Mouse (Mus musculus): ENCODE measurements around the gene Galnt12. TPM values are rescaled to one million over a fixed set of nuclear protein-coding genes. Genes with fewer than 3 reads are reported as not detected.

Galnt12 gene
- polyA plus RNA-seq, 1 experiment from 2014 or later = 23.1 TPM

DNA sequence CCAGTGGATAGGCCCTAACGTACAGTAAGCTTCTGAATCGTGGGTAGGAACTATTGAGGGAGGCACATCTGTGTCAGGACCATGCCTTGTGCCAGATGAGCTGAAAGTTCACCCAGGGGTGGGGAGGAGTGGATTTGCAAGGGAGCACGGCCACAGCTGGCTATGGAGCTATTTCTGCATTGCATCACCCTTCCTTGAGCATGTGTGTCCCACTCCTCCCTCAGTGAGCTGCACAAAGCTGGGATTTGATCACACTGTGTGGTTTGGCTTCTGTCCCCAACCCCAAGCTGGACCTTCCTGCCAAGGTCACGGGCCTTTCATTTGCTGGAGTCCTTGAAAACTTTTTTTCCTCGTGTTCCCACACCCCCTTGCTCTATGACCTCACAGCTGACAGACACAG lies 45.8 kb downstream of the Galnt12 start:
- Histone ChIP-seq H3K4me1 (ENCODE audit: control insufficient read depth, insufficient read depth, low read length) (peaks cover 6% of the 10 kb centered on the region; the same call in 1 of the 2 replicates), H3K9me3 (ENCODE audit: control insufficient read depth, low read depth, low read length) (no peaks in the 10 kb centered on the region), H3K36me3 (ENCODE audit: control insufficient read depth, insufficient read depth, low read length) (no peaks in the 10 kb centered on the region), H3K27me3 (ENCODE audit: control insufficient read depth, insufficient read depth, low read length) (no peaks in the 10 kb centered on the region), H3K4me2 (replicated peaks; ENCODE audit: low read depth, low read length) (no peak overlapping the region), H3K4me3 (ENCODE audit: low read depth, low read length) (no peak overlapping the region), H3K27ac (ENCODE audit: low read length) (no peak overlapping the region), H3K9ac (replicated peaks; ENCODE audit: low read depth, low read length) (no peak overlapping the region)
- no peak for ATAC-seq (ENCODE audit: insufficient number of reproducible peaks, insufficient read depth, low FRiP score, low read depth)
- WGBS = 71% methylated on average over 5 of the region's 5 CpGs

DNA sequence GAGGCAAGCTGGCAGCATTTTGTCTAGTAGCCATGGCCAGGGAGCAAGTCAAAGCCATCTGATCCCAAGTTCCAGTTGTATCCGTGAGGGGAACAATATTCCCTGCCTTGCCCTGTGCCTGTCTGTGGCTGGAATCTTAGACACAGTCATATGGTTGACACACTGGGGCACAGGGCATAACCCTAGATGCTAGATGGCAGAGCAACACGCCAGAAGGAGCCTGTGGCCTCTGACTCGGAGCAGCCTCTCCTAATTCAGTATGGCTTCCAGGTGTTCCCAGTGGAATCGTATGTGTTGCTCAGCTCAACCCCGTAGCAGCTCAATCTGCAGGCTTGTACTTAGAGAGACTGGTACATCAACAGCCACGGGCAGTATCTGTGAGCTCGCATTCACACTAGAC lies 46.7 kb downstream of the Galnt12 start:
- no peaks in the 10 kb centered on the region for H3K27me3 ChIP-seq (ENCODE audit: control insufficient read depth, insufficient read depth, low read length)
- ATAC-seq (ENCODE audit: insufficient number of reproducible peaks, insufficient read depth, low FRiP score, low read depth) = no peak
- no peak overlapping the region for H3K27ac ChIP-seq (ENCODE audit: low read length)
- H3K36me3 ChIP-seq (ENCODE audit: control insufficient read depth, insufficient read depth, low read length) = no peaks in the 10 kb centered on the region
- no peak overlapping the region for H3K4me2 ChIP-seq (replicated peaks; ENCODE audit: low read depth, low read length)
- H3K9me3 ChIP-seq (ENCODE audit: control insufficient read depth, low read depth, low read length) = no peaks in the 10 kb centered on the region
- H3K4me1 ChIP-seq (ENCODE audit: control insufficient read depth, insufficient read depth, low read length) = peaks cover 6% of the 10 kb centered on the region; the same call in 1 of the 2 replicates
- WGBS = 76% methylated on average over 7 of the region's 7 CpGs
- no peak overlapping the region for H3K9ac ChIP-seq (replicated peaks; ENCODE audit: low read depth, low read length)
- no peak overlapping the region for H3K4me3 ChIP-seq (ENCODE audit: low read depth, low read length)

DNA sequence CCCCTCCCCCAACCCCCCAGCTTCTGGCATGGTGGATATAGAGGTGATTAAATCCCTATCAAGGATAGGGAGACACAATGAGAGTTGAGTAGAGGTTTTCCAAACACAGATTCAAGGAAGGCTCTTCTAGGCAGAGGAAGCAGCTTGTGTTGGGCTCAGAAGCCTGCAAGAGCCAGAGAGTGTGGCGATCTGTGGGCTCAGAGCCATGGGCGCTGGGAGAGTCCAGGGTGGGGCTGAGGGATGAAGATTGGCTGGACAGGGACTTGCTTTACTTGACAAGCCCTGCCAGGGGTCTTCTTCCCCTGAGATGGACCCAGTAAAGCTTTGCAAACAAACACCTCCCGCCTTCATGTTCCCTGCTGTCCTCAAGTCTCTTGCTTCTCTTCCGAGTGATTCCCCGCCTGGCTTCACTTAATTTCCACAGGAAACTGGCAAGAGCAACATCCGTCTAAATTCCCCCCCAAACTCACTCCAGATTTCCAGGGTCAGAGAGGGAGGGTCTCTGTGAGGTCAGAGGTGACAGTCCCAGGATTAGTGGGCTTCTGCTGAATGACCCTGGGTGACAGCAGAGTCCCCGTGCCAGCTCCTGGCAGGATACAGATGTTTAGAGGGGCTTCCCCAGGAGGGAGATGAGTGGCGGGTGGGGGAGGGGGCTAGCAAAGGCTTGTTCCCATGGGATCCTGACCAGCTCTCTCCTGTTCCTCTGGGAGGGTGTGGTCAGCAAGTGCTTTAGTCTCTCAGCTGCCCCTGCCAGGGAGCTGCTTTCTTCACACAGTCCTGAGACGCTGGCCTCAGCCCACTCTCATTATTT lies 47.5 kb downstream of the Galnt12 start:
- no peak overlapping the region for H3K4me3 ChIP-seq (ENCODE audit: low read depth, low read length)
- ATAC-seq (ENCODE audit: insufficient number of reproducible peaks, insufficient read depth, low FRiP score, low read depth) = 0 out of 2 replicates have a peak, but pooled peaks have one; percentile 14
- no peak overlapping the region for H3K9ac ChIP-seq (replicated peaks; ENCODE audit: low read depth, low read length)
- 0 out of 2 replicates have a peak overlapping the region, but pooled peaks have one; percentile 18 for H3K27ac ChIP-seq (ENCODE audit: low read length)
- no peaks in the 10 kb centered on the region for H3K27me3 ChIP-seq (ENCODE audit: control insufficient read depth, insufficient read depth, low read length)
- peaks cover 6% of the 10 kb centered on the region; the same call in 1 of the 2 replicates for H3K4me1 ChIP-seq (ENCODE audit: control insufficient read depth, insufficient read depth, low read length)
- no peaks in the 10 kb centered on the region for H3K36me3 ChIP-seq (ENCODE audit: control insufficient read depth, insufficient read depth, low read length)
- H3K9me3 ChIP-seq (ENCODE audit: control insufficient read depth, low read depth, low read length) = no peaks in the 10 kb centered on the region
- no peak overlapping the region for H3K4me2 ChIP-seq (replicated peaks; ENCODE audit: low read depth, low read length)
- 26% methylated on average over 9 of the region's 9 CpGs for WGBS

- no peak overlapping the region for H3K4me3 ChIP-seq (ENCODE audit: low read depth, low read length)
- no peak for ATAC-seq (ENCODE audit: insufficient number of reproducible peaks, insufficient read depth, low FRiP score, low read depth)
These were observed 48.6 kb downstream of the Galnt12 start for GRCm38 (mm10) chr4:47140301-47140700.

DNA sequence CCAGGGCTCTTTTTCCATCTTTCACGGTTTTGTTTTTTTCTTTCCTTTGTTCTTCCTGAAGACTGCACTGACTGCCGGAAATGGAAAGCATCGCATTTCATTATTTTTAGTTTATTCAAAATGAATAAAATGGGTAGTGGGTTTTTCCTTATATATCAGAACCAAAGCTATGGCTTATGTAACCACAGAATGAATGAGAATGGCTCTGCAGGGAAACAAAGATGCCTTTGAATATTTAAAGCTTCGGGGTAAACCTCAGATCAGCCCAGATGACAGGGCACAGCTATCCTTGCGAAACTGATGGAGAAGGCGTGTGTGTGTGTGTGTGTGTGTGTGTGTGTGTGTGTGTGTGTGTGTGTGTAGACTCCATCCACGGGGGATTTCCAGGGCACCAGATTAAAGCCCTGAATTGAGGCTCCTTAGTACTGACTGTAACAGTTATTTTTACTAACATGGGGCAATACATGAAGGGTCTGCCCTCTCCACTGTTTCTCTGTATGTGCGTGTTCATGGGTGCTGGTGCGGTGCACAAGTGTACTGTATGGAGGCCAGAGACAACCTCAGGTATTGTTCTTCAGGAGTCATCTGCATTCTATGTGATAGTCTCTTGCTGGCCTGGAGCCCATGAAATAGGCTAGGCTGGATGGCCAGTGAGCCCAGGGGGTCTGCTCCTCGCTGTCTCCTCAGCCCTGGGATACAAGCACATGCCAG lies 49.9 kb downstream of the Galnt12 start:
- no peak overlapping the region for H3K27ac ChIP-seq (ENCODE audit: low read length)
- no peaks in the 10 kb centered on the region for H3K9me3 ChIP-seq (ENCODE audit: control insufficient read depth, low read depth, low read length)
- H3K9ac ChIP-seq (replicated peaks; ENCODE audit: low read depth, low read length) = no peak overlapping the region
- H3K4me3 ChIP-seq (ENCODE audit: low read depth, low read length) = no peak overlapping the region
- H3K4me2 ChIP-seq (replicated peaks; ENCODE audit: low read depth, low read length) = no peak overlapping the region
- ATAC-seq (ENCODE audit: insufficient number of reproducible peaks, insufficient read depth, low FRiP score, low read depth) = no peak
- H3K36me3 ChIP-seq (ENCODE audit: control insufficient read depth, insufficient read depth, low read length) = no peaks in the 10 kb centered on the region
- H3K27me3 ChIP-seq (ENCODE audit: control insufficient read depth, insufficient read depth, low read length) = no peaks in the 10 kb centered on the region
- WGBS = 72% methylated on average over 10 of the region's 10 CpGs
- peaks cover 6% of the 10 kb centered on the region; the same call in 1 of the 2 replicates for H3K4me1 ChIP-seq (ENCODE audit: control insufficient read depth, insufficient read depth, low read length)

More at GRCm38 (mm10) chr4:47140301-47140700, 48.6 kb downstream of the Galnt12 start:
- Histone ChIP-seq H3K36me3 (ENCODE audit: control insufficient read depth, insufficient read depth, low read length) (no peaks in the 10 kb centered on the region), H3K27ac (ENCODE audit: low read length) (no peak overlapping the region), H3K4me1 (ENCODE audit: control insufficient read depth, insufficient read depth, low read length) (peaks cover 6% of the 10 kb centered on the region; the same call in 1 of the 2 replicates), H3K9me3 (ENCODE audit: control insufficient read depth, low read depth, low read length) (no peaks in the 10 kb centered on the region), H3K27me3 (ENCODE audit: control insufficient read depth, insufficient read depth, low read length) (no peaks in the 10 kb centered on the region), H3K9ac (replicated peaks; ENCODE audit: low read depth, low read length) (no peak overlapping the region), H3K4me2 (replicated peaks; ENCODE audit: low read depth, low read length) (no peak overlapping the region)
- 77% methylated on average over 3 of the region's 3 CpGs for WGBS

- H3K36me3 ChIP-seq (ENCODE audit: control insufficient read depth, insufficient read depth, low read length) = no peaks in the 10 kb centered on the region
- WGBS = 75% methylated on average over 6 of the region's 6 CpGs
- H3K4me2 ChIP-seq (replicated peaks; ENCODE audit: low read depth, low read length) = no peak overlapping the region
- no peak overlapping the region for H3K4me3 ChIP-seq (ENCODE audit: low read depth, low read length)
- ATAC-seq (ENCODE audit: insufficient number of reproducible peaks, insufficient read depth, low FRiP score, low read depth) = no peak
- no peak overlapping the region for H3K9ac ChIP-seq (replicated peaks; ENCODE audit: low read depth, low read length)
- peaks cover 6% of the 10 kb centered on the region; the same call in 1 of the 2 replicates for H3K4me1 ChIP-seq (ENCODE audit: control insufficient read depth, insufficient read depth, low read length)
- no peaks in the 10 kb centered on the region for H3K9me3 ChIP-seq (ENCODE audit: control insufficient read depth, low read depth, low read length)
- no peaks in the 10 kb centered on the region for H3K27me3 ChIP-seq (ENCODE audit: control insufficient read depth, insufficient read depth, low read length)
- H3K27ac ChIP-seq (ENCODE audit: low read length) = no peak overlapping the region
These were observed 52.1 kb downstream of the Galnt12 start for GRCm38 (mm10) chr4:47143849-47144248.

GRCm38 (mm10) chr4:47145341-47145740 lies 53.6 kb downstream of the Galnt12 start:
- H3K4me3 ChIP-seq (ENCODE audit: low read depth, low read length) = no peak overlapping the region
- H3K4me1 ChIP-seq (ENCODE audit: control insufficient read depth, insufficient read depth, low read length) = no peaks in the 10 kb centered on the region
- no peaks in the 10 kb centered on the region for H3K27me3 ChIP-seq (ENCODE audit: control insufficient read depth, insufficient read depth, low read length)
- no peak overlapping the region for H3K9ac ChIP-seq (replicated peaks; ENCODE audit: low read depth, low read length)
- H3K4me2 ChIP-seq (replicated peaks; ENCODE audit: low read depth, low read length) = no peak overlapping the region
- H3K27ac ChIP-seq (ENCODE audit: low read length) = no peak overlapping the region
- no peaks in the 10 kb centered on the region for H3K9me3 ChIP-seq (ENCODE audit: control insufficient read depth, low read depth, low read length)
- 88% methylated on average over 6 of the region's 6 CpGs for WGBS
- ATAC-seq (ENCODE audit: insufficient number of reproducible peaks, insufficient read depth, low FRiP score, low read depth) = no peak
- no peaks in the 10 kb centered on the region for H3K36me3 ChIP-seq (ENCODE audit: control insufficient read depth, insufficient read depth, low read length)

DNA sequence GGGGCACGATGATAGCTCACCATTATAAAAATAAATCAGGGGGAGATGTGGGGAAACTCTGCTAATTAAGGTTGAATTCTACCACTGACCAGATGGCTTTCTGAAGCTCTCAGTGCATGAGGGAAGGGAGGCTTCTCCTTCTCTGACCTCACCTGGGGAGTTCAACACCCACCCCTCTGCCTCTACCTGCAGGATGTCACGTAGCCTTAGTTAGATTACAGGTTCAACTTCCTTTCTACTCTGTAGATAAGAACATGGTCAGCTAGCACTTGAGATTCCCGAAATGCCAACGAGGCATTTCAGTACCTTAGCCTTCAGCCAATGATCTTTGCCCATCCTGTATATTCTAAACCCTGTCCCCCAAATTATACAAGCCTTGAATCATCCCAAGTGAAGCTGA lies 54.9 kb downstream of the Galnt12 start:
- Histone ChIP-seq H3K4me3 (ENCODE audit: low read depth, low read length) (no peak overlapping the region), H3K27me3 (ENCODE audit: control insufficient read depth, insufficient read depth, low read length) (no peaks in the 10 kb centered on the region), H3K9me3 (ENCODE audit: control insufficient read depth, low read depth, low read length) (no peaks in the 10 kb centered on the region), H3K36me3 (ENCODE audit: control insufficient read depth, insufficient read depth, low read length) (no peaks in the 10 kb centered on the region), H3K9ac (replicated peaks; ENCODE audit: low read depth, low read length) (no peak overlapping the region), H3K4me1 (ENCODE audit: control insufficient read depth, insufficient read depth, low read length) (peaks cover under 1% of the 10 kb centered on the region; the same call in 1 of the 2 replicates), H3K27ac (ENCODE audit: low read length) (no peak overlapping the region), H3K4me2 (replicated peaks; ENCODE audit: low read depth, low read length) (no peak overlapping the region)
- ATAC-seq (ENCODE audit: insufficient number of reproducible peaks, insufficient read depth, low FRiP score, low read depth) = no peak
- WGBS = 79% methylated on average over 4 of the region's 4 CpGs

Data from stomach, embryonic 14.5 days (tissue).